Mouse (Mus musculus) cerebellum, adult 8-10 months (tissue): ENCODE measurements at regions not wholly inside any gene's neighbourhood (a gene's known extent, or its start where the extent isn't known, plus 50 kb on each side); places are given as distances from the start of the nearest gene placed in this dataset.
"Not testable (repeated sequence)": the region's sequence is repeated elsewhere in the genome, so short reads cannot be mapped to it uniquely, and the experiment has no call there.

Experiments used
- DNase-seq: peaks from one replicate; pipeline ENCODE4 v3.0.0; 2022

DNA sequence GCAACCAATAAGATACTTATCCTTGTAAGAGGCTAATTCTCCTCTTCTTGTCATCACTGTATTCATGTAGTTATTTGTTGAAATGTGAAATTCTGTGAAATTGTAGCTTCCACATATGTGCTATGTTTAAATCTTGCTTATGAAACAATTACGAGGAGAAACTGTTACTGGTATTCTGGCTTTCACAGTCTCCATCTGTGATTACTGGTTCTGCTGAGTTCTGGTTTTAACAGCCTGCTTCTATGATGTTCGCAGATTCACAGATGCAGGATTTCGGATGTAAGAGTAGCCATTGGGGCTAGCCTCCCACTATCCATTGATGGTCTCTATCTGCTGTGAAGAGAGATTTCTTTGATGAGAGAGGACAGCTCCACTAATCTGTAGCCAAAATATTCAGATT, 1067.2 kb upstream of the Aga start:
- DNase-seq: no peak

DNA sequence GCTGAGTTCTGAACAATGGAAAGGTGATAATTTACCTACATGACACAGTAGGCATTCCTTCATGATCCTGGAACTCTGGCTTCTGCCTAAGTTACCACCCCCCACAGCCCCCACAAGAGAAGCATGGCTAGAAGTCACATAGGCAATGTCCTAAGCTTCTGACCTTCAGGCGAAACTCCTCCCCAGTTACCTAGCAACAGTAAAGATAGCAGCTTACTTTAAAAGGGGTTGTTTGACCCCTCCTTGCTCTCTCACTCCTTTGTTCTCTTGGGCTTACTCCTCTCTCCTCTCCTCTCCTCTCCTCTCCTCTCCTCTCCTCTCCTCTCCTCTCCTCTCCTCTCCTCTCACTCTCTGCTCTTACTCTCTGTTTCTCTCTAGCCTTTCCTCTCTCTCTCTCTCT, 1059.8 kb upstream of the Aga start:
- not testable (repeated sequence) for DNase-seq

GRCm38 (mm10) chr8:52455617-52456016, 1055.9 kb upstream of the Aga start:
- DNase-seq: no peak

GRCm38 (mm10) chr8:52456271-52456670, 1055.3 kb upstream of the Aga start:
- no peak for DNase-seq

- no peak for DNase-seq
Observed at GRCm38 (mm10) chr8:52502396-52502795, 1009.1 kb upstream of the Aga start.

DNA sequence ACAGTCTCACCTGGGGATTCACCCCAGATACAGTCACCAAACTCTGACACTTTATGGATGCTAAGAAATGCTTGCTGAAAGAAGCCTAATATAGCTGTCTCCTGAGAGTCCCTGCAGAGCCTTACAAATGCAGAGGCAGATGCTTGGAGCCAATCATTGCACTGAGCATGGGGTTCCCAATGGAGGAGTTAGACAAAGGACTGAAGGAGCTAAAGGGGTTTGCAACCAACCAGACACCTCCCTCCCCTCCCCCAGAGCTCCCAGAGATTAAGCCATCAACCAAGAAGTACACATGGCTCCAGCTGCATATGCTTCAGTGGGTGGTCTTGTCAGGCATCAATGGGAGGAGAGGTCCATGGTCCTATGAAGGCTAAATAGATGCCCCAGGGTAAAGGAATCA, 999.7 kb upstream of the Aga start:
- DNase-seq: no peak

GRCm38 (mm10) chr8:52543364-52543763, 968.2 kb upstream of the Aga start:
- no peak for DNase-seq

DNA sequence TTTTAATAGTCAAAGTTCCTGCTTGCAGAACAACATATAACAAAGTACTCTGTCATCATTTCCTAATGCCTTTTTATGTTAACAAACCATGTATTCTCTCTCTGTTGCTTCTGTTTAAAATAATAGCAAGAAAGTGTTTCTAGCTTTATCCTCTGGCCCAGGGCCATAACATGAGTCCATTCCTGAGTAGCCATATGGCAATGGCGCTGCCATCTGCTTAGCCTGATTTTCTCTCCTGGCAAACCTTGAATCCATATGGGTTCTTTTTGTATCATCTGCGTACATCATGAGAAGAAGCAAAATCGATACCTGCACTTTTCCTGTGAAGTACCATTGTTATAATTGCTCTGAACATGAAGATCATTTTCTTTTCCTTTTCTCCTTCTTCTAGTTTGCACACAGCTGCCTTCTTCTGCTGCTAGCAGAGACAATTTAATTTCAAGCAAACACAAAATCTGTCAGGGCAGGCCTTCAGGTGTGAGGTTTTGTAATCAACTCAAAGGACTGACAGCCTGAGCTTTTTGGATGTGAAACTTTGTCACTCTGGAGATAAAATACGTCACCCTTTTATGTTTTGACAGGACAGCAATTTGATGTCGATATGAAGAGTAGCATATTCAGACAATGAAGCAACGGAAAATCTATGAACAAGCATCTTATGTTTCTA, 940.2 kb upstream of the Aga start:
- DNase-seq: peak; percentile 94
